Mouse (Mus musculus) mouse embryonic stem cell (cell line): ENCODE data around the gene Slc25a31.

Experiments
- in situ Hi-C, 2 experiments: fragments of 300-500 bp; cut with MboI; formaldehyde crosslinking; loops; 1 replicate in 1 of 2; 3 replicates in 1 of 2; pipeline ENCODE4 v1.14.3; 2019 to 2020; ENCODE audit warnings: low sequenced_read_pairs in 2 of 2, low pct_unique_long_range_greater_than_20kb in 1 of 2, mixed read lengths in 1 of 2; ENCODE audit not compliant: unreplicated experiment in 1 of 2

Gene Slc25a31

GRCm38 (mm10) chr3:40708655-40709054, at the start of gene Slc25a31:
Gene Slc25a31 (plus strand): TSS chr3:40708855.
- in situ Hi-C loops = no loop called here

DNA sequence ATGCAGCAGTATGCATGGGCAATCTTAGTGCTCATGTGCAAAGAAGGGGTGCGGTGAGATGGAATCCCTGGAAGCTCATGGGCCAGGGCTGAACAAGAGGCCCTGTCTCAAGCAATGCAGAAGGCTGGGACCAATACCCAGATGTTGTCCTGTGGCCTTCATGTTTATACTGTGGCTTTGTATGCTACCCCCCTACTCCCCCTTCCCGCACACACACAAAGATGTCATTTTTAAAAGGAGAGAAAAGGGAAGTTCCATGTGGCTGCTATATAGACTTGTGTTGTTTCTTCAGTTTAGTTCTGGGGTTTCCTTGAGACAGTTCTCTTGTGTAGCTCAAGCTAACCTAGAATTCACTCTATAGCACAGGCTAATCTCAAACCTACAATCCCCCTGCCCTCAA, 48.4 kb upstream of the Slc25a31 start:
- in situ Hi-C loops = no loop called here

GRCm38 (mm10) chr3:40666109-40666508, 42.5 kb upstream of the Slc25a31 start:
- in situ Hi-C loops = no loop called here

GRCm38 (mm10) chr3:40666861-40667719, 41.6 kb upstream of the Slc25a31 start:
- in situ Hi-C loops = no loop called here

GRCm38 (mm10) chr3:40668889-40669288, 39.8 kb upstream of the Slc25a31 start:
- in situ Hi-C loops = no loop called here

DNA sequence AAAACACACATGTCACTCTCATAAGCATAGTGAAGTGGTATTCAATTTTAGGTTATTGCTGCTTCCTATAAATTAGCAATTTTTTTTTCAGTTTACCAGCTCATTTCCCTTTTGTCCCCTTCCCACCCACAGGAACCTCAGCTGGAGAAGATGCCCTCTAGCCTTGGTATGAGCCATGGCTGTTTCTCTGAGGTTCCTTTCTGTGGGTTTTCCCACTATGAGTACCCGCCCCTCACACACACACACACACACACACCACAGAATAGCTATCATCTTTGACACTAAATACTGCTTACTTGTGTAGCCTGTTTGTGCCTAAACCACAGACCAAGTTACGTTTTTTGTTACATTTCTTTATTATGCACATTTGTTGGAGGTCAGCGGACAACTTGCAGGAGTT, 39.3 kb upstream of the Slc25a31 start:
- in situ Hi-C loops = no loop called here

DNA sequence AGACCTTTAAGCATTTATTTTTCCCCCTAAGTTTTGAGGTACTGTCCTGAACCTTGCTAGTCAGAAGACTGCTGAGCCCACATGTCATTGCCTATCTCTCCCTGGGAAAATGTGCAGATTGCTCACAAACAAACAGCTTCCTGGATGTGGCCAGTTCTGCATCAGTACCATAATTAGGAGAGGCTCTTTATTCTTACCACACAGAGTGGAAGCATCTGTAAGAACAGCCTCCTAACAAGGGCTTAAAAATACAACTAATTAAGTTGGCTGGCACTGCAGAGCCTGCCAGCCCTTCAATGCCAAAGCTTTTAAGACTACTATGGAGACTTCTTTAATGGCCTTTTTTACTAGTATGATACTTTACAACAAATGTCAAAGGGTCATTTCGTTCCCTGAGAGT, 35.1 kb upstream of the Slc25a31 start:
- in situ Hi-C loops = no loop called here

GRCm38 (mm10) chr3:40674873-40675405, 33.7 kb upstream of the Slc25a31 start:
- in situ Hi-C loops = no loop called here

GRCm38 (mm10) chr3:40678856-40679255, 29.8 kb upstream of the Slc25a31 start:
- in situ Hi-C loops = no loop called here

DNA sequence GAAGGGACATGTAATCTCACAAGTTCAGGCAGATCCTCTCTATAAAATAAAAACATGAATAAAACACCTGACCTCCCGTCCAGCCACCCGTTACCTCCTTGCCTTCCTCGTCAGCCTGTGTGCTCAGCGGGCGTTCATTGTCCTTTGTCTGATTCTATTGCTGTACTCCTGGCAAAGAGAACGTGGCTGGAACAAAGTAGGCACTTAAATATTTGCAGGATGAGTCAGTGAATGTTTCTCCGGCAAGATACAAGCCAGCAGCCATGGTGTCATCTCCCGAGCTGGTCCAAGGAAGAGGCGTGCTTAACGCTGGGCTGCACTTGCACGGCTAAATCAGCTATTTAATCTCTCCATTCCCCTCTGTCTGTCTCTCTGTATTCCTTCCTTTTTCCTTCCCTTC, 26.3 kb upstream of the Slc25a31 start:
- in situ Hi-C loops = no loop called here

DNA sequence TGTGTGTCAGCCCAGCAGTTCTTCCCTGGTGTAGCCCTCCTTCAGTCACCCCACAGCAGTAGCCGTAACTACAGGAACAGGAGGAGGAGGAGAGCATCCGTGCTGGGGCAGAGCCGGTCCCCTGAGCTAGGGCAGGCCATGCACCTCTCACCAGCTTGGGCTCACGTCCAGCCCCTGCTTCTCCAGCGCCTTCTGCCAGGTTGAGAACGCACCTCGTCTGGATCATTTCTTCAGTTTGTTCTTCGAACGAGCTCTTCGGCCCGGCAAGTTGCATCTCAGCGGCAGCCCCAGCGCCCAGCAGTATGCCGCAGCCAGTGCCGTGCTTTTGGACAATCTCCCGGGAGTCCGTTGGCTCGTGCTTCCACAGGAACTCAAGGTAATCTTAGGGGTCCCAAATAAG, 25.5 kb upstream of the Slc25a31 start:
- in situ Hi-C loops = no loop called here

DNA sequence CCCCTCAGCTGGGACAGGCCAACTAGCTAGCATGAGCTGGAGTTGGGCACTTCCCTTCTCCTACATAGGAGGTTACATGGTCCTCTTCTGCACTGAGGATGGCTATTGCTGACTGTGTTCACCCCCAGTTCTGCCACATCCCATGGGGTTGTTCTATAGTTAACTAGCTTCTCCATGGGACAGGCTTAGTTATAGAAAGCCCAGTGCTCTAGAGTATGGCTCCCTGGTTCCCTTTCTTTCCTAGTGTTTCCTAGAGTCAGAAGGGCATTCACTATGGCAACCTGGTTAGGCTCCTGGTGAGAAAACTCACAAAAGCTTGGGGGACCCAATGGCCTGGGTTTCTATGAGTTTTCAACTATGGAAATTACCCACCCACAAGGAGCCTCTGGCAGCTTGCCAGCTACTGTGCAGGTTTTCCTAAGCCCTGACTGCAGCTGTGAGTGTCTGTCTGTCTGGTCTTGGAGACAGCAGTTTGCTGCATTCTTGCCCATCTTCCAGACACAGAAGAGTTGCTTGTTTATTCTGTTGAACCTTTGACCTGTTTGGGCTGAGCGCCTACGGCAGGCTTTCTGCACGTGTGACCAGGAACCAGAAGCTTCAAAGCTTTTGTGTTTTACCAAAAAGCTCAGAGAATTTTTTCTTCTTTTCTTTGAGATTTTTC, 22.7 kb upstream of the Slc25a31 start:
- in situ Hi-C loops = no loop called here

GRCm38 (mm10) chr3:40686836-40687235, 21.8 kb upstream of the Slc25a31 start:
- in situ Hi-C loops = no loop called here

DNA sequence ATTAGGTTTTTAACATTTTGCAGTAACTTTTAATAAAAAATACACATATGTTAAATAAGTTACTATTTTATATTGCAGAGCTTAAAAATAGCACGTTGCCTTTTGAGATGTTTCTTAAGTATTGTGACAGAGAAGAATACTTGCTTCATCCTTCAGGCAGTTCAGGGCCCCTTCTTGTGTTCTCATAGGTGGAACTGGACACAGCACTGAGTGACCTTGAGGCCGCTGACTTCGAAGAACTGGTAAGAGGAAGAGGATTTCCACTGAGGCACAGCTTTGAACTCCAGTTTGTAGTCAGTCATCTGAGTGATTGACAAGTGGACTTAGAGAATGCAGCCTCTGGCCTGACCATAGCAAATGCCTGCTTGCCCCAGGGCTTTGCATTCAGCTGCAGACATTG, 21.1 kb upstream of the Slc25a31 start:
- in situ Hi-C loops = no loop called here

DNA sequence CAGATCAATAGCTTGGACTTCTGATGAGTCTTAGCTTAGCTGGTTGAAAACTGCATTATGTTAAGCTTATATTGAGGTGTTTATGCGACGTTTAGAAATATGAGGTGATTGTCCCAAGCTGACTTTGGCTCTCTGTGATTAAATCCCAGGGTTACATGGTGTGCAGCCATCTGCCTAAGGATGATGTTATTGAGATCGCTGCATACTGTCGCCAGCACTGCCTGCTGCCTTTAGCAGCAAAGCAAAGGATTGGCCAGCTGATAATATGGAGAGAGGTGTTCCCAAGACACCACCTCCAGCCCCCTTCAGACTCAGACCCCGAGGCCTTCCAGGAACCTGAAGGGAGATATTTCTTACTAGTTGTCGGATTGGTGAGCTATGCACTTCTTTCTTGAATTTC, 17.1 kb upstream of the Slc25a31 start:
- in situ Hi-C loops = no loop called here

GRCm38 (mm10) chr3:40693435-40693834, 15.2 kb upstream of the Slc25a31 start:
- in situ Hi-C loops = no loop called here

GRCm38 (mm10) chr3:40693960-40694359, 14.7 kb upstream of the Slc25a31 start:
- in situ Hi-C loops = no loop called here

- in situ Hi-C loops = no loop called here
Measured at GRCm38 (mm10) chr3:40694438-40694837, 14.2 kb upstream of the Slc25a31 start.

GRCm38 (mm10) chr3:40695162-40695561, 13.5 kb upstream of the Slc25a31 start:
- in situ Hi-C loops = no loop called here

DNA sequence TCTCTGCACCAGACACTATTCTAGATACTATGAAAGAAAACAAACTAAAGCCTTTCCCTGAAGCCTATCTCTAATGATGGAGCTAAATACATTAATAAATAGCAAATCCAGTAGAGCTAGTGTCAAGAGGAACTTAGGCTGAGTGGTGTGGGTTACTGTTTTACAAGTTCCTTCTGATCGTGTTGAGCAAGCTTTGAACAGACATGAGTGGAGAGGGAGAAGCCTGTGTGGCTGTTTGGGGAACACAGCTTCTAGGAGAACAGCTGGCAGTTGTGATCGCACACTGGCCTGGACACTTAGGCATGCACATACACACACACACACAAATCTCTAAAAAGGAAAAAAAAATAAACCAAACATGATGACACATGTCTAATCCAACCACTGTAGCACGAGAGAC, 9.8 kb upstream of the Slc25a31 start:
- in situ Hi-C loops = no loop called here
